Mouse (Mus musculus) hindbrain, embryonic 11.5 days (tissue): Measurements from ENCODE around the gene Cd300lb. TPM values are rescaled to one million over a fixed set of nuclear protein-coding genes. Genes with fewer than 3 reads are reported as not detected.

Experiments used
- ATAC-seq: fragments of 200-750 bp; cut with Nextera tagmentation; 2 replicates; pipeline ENCODE4 v1.8.0; 2017; ENCODE audit warnings: mild to moderate bottlenecking, moderate TSS enrichment, moderate library complexity; ENCODE audit not compliant: low FRiP score
- DNase-seq: peaks from one replicate; pipeline ENCODE4 v3.0.0-alpha.2; 2015; ENCODE audit warnings: low spot score
- H3K27ac ChIP-seq: fragments of 300-500 bp; sonication (generic); 2 replicates; pipeline ENCODE4 v1.5.1; 2014; ENCODE audit warnings: mild to moderate bottlenecking, low read depth, low read length
- H3K27me3 ChIP-seq: fragments of 300-500 bp; sonication (generic); 2 replicates; pipeline ENCODE4 v1.6.1; 2014; ENCODE audit warnings: mild to moderate bottlenecking, low read length, moderate library complexity, mixed read lengths; ENCODE audit not compliant: control insufficient read depth, insufficient read depth
- H3K36me3 ChIP-seq: fragments of 300-500 bp; sonication (generic); 2 replicates; pipeline ENCODE4 v1.6.1; 2014; ENCODE audit warnings: mild to moderate bottlenecking, low read length, moderate library complexity, mixed read lengths; ENCODE audit not compliant: control insufficient read depth, insufficient read depth
- H3K4me1 ChIP-seq: fragments of 300-500 bp; sonication (generic); replicated peaks from 2 replicates; pipeline ENCODE4 v1.6.1; 2014; ENCODE audit warnings: low read length, mixed read lengths; ENCODE audit not compliant: control insufficient read depth, insufficient read depth
- H3K4me2 ChIP-seq: fragments of 300-500 bp; sonication (generic); replicated peaks from 2 replicates; pipeline ENCODE4 v1.6.1; 2014; ENCODE audit warnings: mild to moderate bottlenecking, low read depth, low read length
- H3K4me3 ChIP-seq: fragments of 300-500 bp; sonication (generic); 2 replicates; pipeline ENCODE4 v1.5.1; 2014; ENCODE audit warnings: low read depth, low read length
- H3K9ac ChIP-seq: fragments of 300-500 bp; sonication (generic); 2 replicates; pipeline ENCODE4 v1.6.1; 2014; ENCODE audit warnings: low read depth, low read length
- H3K9me3 ChIP-seq: fragments of 300-500 bp; sonication (generic); 2 replicates; pipeline ENCODE4 v1.6.1; 2016; ENCODE audit warnings: low read length; ENCODE audit not compliant: control insufficient read depth
- WGBS: fragments of 180-500 bp; shearing (Covaris S2); extraction: QIAGEN DNeasy Blood & Tissue Kit; methylation state at CpG from one replicate; pipeline ENCODE4 v1.1.7; 2014; 5-methylcytosine and 5-hydroxymethylcytosine counted together
- polyA plus RNA-seq: library from polyadenylated mRNA; unstranded; fragments of >200 nt; fragmentation: Nextera tagmentation; extraction: Ambion mirVana; gene quantifications from 2 replicates; pipeline ENCODE4 v1.2.1, GENCODE M21; 2014

The Cd300lb gene
- polyA plus RNA-seq, 1 experiment from 2014 or later, result 0.22 TPM

DNA sequence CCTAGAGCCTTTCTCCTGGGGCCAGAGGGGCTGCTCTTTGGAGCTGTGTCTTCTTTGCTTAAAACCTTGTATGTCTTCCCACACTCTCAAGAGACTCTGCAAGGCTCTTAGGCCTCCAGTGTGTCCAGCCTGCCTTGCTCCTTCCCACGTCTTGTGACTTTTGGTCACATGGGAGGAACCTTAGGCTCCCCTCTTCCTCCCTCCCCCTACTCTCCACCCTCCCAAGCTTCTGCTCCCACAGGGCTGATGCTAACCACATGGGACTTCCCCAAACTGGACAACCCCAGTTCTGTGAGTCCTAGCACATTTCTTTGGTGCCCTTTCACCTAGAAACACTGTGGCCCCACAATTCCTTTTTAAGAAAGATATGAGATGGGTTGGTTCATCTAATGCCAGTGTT lies 36.2 kb downstream of the Cd300lb start:
- Histone ChIP-seq H3K27ac (no peak overlapping the region), H3K9me3 (no peaks in the 10 kb centered on the region), H3K36me3 (no peaks in the 10 kb centered on the region), H3K27me3 (no peaks in the 10 kb centered on the region), H3K9ac (no peak overlapping the region), H3K4me2 (no peak overlapping the region), H3K4me3 (no peak overlapping the region), H3K4me1 (no peaks in the 10 kb centered on the region)
- no peak for DNase-seq
- 38% methylated on average over 1 of the region's 1 CpGs for WGBS
- no peak for ATAC-seq

DNA sequence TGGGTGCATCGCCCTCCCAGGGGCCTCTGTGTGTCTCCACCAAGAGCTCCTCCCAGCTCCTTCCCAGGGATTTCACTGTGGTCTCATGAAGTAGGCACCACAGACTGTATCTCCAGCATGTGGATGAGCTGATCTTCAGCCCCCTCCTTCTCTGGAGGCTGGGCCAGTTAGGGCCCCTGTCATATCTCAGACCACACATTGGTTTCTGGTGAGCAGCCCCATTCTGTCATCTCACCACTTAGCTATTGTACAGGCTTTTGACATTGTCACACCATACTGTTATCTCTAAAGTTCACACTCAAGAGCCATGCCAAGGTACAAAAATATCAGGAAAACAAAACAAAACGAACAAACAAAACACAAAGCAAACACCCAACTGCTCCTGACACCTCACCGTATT lies 38.1 kb downstream of the Cd300lb start:
- ATAC-seq, result no peak

DNA sequence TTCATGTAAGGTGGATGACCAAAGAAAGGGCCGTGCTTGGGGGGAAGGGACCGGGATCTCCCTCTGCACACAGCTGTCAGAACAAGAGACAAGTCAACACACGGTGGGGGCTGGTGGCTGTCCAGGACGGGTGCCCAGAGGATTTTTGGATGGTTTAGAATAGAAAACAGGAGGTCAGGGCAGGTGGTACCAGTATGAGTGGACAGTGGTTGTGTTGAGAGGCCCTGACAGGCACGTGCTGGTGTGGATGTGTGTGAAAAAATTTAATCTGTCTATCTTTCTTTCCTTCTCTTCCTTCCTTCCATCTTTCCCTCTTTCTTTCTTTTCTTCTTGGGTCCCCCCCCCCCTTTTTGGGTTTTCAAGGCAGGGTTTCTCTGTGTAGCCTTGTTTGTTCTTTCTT lies 43.6 kb downstream of the Cd300lb start:
- H3K9ac ChIP-seq, result no peak overlapping the region
- no peak overlapping the region for H3K27ac ChIP-seq
- 56% methylated on average over 5 of the region's 5 CpGs for WGBS
- DNase-seq (no peak), ATAC-seq (no peak)
- no peaks in the 10 kb centered on the region for H3K4me1 ChIP-seq
- H3K4me3 ChIP-seq, result no peak overlapping the region
- H3K4me2 ChIP-seq, result no peak overlapping the region
- no peaks in the 10 kb centered on the region for H3K27me3 ChIP-seq
- no peaks in the 10 kb centered on the region for H3K36me3 ChIP-seq
- H3K9me3 ChIP-seq, result no peaks in the 10 kb centered on the region

More for the DNA sequence above, 38.1 kb downstream of the Cd300lb start:
- H3K36me3 ChIP-seq, result no peaks in the 10 kb centered on the region
- DNase-seq, result no peak
- WGBS, result 83% methylated on average over 3 of the region's 3 CpGs
- H3K9me3 ChIP-seq, result no peaks in the 10 kb centered on the region
- H3K4me3 ChIP-seq, result no peak overlapping the region
- H3K4me1 ChIP-seq, result no peaks in the 10 kb centered on the region
- H3K4me2 ChIP-seq, result no peak overlapping the region
- no peaks in the 10 kb centered on the region for H3K27me3 ChIP-seq
- no peak overlapping the region for H3K9ac ChIP-seq
- no peak overlapping the region for H3K27ac ChIP-seq

DNA sequence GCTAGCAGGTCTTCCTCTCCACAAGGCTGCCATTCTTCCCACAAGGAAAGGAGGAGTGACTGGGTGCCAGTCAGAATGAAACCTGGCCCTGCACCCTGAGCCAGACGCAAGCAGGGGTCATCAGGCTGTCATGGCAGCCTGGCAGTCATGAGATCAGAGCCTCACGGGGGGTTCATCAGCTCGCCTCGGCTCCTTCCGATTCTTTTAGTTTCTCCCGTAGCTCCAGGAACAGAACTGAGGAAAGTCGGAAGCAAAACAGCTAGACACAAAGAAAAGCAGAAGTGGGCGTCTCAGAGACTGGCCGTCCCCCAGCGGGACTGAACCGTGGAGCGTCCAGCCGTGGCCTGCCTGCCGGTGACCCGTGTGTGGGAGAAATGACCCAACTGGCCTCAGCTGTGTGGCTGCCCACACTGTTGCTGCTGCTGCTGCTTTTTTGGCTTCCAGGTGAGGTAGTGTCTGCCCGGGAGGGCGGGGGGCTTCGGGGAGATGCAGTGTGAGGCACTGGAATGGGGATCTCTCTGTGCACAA lies 44.1 kb downstream of the Cd300lb start, which contains the start of gene Cd300a:
Gene Cd300a (plus strand): TSS at position 51 of the 528 bp plus-strand sequence.
- ATAC-seq, result no peak
- H3K36me3 ChIP-seq, result no peaks in the 10 kb centered on the region
- H3K27me3 ChIP-seq, result no peaks in the 10 kb centered on the region
- no peaks in the 10 kb centered on the region for H3K4me1 ChIP-seq
- no peaks in the 10 kb centered on the region for H3K9me3 ChIP-seq
- no peak within 1 kb of the TSS for H3K4me2 ChIP-seq
- no peak within 1 kb of the TSS for H3K4me3 ChIP-seq
- no peak within 1 kb of the TSS for H3K9ac ChIP-seq
- 47% methylated on average over 18 of the region's 18 CpGs for WGBS
- DNase-seq, result peak; percentile 6
- H3K27ac ChIP-seq, result no peak within 1 kb of the TSS

DNA sequence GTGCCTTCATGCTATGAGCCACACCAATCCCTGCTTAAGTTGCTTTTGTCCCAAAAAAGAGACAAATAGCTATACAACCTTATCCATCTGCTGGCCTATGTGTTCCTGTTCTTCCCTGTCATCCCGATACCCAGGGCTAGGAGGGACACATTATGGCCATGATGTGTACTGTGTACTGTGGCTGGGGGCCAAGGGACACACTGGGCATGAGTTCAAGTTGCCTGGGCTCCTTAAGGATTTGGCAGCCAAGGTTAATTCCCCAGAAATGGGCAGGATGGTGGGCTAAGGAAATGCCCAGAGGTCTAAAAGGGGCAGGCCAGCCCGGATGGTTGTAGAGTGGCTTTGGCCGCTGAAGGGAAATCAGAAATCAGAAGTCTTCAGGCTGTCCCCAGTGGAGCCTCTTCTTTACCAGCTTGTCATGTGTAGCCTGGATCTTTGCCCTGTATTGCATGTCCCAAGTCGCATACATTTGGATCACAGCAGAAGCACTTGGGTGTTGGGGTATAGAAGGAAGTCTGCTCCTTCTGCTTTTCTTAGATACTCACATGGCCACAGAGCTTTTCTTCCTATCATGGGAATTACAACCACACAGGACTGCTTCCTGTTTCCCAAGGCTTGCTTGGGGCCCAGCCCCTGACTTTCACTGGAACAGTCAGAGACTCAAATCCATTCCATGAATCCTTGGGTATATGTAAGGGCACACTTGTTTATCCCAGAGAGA lies 49.6 kb downstream of the Cd300lb start:
- Histone ChIP-seq H3K9ac (no peak overlapping the region), H3K27me3 (no peaks in the 10 kb centered on the region), H3K4me3 (no peak overlapping the region), H3K36me3 (no peaks in the 10 kb centered on the region), H3K9me3 (no peaks in the 10 kb centered on the region), H3K4me2 (no peak overlapping the region), H3K27ac (no peak overlapping the region), H3K4me1 (no peaks in the 10 kb centered on the region)
- 90% methylated on average over 4 of the region's 4 CpGs for WGBS
- ATAC-seq, result no peak
- no peak for DNase-seq

DNA sequence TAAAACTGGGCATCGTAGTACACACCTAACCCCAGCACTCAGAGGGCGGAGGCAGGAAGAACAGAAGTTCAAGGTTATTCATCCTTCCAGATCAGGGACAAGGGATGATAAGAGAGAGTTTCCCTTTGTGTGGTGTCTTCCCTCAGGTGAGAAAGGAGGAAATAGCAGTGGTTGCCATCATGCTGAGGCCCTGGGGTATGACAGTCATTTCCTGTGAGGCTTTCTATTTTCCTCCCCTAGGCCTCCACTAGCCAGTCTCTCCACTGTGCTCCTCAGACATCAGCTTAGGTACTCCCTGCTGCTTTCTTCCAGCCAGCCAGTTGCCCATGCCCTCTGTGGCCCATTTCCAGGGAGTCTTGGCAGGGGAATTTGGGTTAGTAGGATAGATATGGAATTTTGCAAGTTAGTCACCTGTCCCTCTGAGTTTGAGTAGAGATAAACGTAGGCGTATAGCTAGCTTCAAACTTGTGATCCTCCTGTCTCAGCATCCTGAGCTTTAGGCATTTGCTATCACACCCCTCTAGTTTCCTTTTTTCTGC lies 50.9 kb downstream of the Cd300lb start:
- no peaks in the 10 kb centered on the region for H3K4me1 ChIP-seq
- H3K9ac ChIP-seq, result no peak overlapping the region
- no peak overlapping the region for H3K4me3 ChIP-seq
- 93% methylated on average over 4 of the region's 4 CpGs for WGBS
- H3K4me2 ChIP-seq, result no peak overlapping the region
- no peaks in the 10 kb centered on the region for H3K36me3 ChIP-seq
- H3K27me3 ChIP-seq, result no peaks in the 10 kb centered on the region
- no peak for ATAC-seq
- no peak for DNase-seq
- H3K27ac ChIP-seq, result no peak overlapping the region
- H3K9me3 ChIP-seq, result no peaks in the 10 kb centered on the region

DNA sequence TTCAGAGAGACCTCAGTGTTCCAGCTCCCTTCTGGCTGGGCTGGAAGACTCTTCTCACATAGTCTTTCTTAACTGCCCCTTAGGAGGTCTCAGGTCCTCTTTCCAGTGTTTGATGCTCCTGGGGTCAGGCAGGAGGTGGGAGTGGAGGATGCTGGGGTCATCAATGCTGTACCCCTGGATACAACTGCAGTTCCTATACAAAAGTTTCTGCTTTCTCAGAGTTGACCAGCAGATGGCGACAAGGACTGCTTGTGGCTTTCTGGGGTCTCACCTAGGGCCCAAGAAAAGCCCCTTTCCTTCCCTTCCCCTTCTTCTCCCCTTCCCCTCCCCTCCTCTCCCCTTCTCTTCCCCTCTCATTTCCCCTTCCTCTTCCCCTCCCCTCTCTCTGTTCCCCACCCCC lies 53.6 kb downstream of the Cd300lb start:
- Histone ChIP-seq H3K9ac (no peak overlapping the region), H3K4me1 (no peaks in the 10 kb centered on the region), H3K36me3 (no peaks in the 10 kb centered on the region), H3K27me3 (no peaks in the 10 kb centered on the region), H3K27ac (no peak overlapping the region), H3K4me2 (no peak overlapping the region), H3K9me3 (no peaks in the 10 kb centered on the region), H3K4me3 (no peak overlapping the region)
- 0% methylated on average over 1 of the region's 1 CpGs for WGBS
- no peak for ATAC-seq
- peak; percentile 80 for DNase-seq

DNA sequence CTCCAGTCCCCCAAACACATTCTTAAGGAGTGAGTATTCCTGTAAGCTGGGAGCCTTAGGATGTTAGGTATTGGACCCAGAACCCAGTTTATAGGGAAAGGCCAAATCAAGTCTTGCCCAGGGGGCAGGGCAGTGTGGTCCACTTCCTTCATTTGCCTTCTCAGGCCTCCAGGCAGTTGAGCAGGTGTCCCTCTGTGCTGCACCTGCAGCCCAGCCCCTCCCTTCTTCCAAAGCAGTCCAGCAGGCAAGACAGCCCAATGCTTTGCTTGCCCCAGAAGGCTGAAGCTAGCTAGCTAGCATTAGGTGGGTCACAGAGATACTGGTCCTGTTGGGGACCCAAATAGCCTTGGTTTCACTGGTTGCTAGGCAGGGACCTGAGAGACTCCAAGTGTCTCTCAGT lies 54.0 kb downstream of the Cd300lb start:
- Histone ChIP-seq H3K36me3 (no peaks in the 10 kb centered on the region), H3K4me2 (no peak overlapping the region), H3K4me3 (no peak overlapping the region), H3K9ac (no peak overlapping the region), H3K27ac (no peak overlapping the region), H3K27me3 (no peaks in the 10 kb centered on the region), H3K4me1 (no peaks in the 10 kb centered on the region), H3K9me3 (no peaks in the 10 kb centered on the region)
- DNase-seq (no peak), ATAC-seq (no peak)

DNA sequence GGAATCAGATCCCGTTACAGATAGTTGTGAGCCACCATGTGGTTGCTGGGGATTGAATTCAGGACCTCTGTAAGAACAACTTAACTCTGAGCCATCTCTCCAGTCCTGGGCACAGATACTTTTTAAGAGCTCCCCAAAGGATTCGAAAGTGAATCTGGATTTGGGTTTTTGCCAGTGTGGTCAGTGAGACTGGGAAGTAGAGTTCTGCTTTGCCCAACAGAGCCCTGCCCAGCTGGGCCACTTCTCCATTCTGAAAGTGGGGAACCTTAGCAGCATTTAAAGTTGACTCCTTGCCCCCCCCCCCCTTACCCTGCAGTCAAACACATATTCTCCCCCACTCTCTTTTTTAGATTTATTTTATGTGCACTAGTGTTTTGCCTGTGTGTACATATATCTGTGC lies 54.5 kb downstream of the Cd300lb start:
- Histone ChIP-seq H3K27me3 (no peaks in the 10 kb centered on the region), H3K4me3 (no peak overlapping the region), H3K4me1 (no peaks in the 10 kb centered on the region), H3K4me2 (no peak overlapping the region), H3K9me3 (no peaks in the 10 kb centered on the region), H3K27ac (no peak overlapping the region), H3K9ac (no peak overlapping the region), H3K36me3 (no peaks in the 10 kb centered on the region)
- WGBS, result 81% methylated on average over 2 of the region's 2 CpGs
- DNase-seq (no peak), ATAC-seq (no peak)
